Mouse (Mus musculus): ENCODE measurements at regions not wholly inside any gene's neighbourhood (a gene's known extent, or its start where the extent isn't known, plus 50 kb on each side); places are given as distances from the start of the nearest gene placed in this dataset.

GRCm38 (mm10) chr1:35435721-35436120 is 585.9 kb downstream of the Plekhb2 start:
- TF ChIP-seq CTCF (IDR thresholded peaks at IDR 0.05; ENCODE audit: extremely low read depth, insufficient read length, insufficient replicate concordance, low read depth, low read length), result no peak
- TF ChIP-seq POLR2A (IDR thresholded peaks at IDR 0.05; ENCODE audit: low read depth, low read length), result no peak
